Mouse (Mus musculus): ENCODE measurements at regions not wholly inside any gene's neighbourhood (a gene's known extent, or its start where the extent isn't known, plus 50 kb on each side); places are given as distances from the start of the nearest gene placed in this dataset.

GRCm38 (mm10) chr10:9497021-9497420 lies 178.0 kb downstream of the Samd5 start:
- no peak for DNase-seq (ENCODE audit: extremely low spot score in 1 of 2, low spot score in 2 of 2)
- intact Hi-C loops (cut with DNase I): no loop called here

GRCm38 (mm10) chr10:9495143-9495651 lies 179.8 kb downstream of the Samd5 start:
- intact Hi-C loops (cut with DNase I): no loop called here
- peak in 1 of 2 experiments; percentile 56 for DNase-seq (ENCODE audit: extremely low spot score in 1 of 2, low spot score in 2 of 2)

DNA sequence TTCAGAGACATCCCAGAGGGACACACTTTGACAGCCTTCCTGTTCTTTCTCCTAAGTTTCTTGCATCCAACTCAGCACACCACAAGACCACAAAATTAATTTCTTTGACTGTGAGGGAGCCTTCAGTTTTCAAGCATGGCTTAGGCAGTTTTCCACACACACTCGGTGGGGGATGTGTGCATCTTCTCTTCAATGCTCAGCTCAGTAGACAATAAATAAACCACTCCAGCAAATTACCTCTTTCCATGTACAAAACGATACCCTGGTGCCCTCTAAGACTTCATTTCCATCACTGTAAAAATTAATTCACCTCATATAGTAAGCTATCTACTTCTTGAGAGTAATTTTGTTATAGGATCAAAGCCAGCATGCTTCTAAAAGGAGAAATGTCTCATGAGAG lies 184.6 kb downstream of the Samd5 start:
- DNase-seq (ENCODE audit: extremely low spot score in 1 of 2, low spot score in 2 of 2): no peak
- intact Hi-C loops (cut with DNase I): no loop called here

GRCm38 (mm10) chr10:9462361-9462760 lies 212.6 kb downstream of the Samd5 start:
- intact Hi-C loops (cut with DNase I): no loop called here
- DNase-seq (ENCODE audit: extremely low spot score in 1 of 2, low spot score in 2 of 2): peak in 1 of 2 experiments; percentile 21

DNA sequence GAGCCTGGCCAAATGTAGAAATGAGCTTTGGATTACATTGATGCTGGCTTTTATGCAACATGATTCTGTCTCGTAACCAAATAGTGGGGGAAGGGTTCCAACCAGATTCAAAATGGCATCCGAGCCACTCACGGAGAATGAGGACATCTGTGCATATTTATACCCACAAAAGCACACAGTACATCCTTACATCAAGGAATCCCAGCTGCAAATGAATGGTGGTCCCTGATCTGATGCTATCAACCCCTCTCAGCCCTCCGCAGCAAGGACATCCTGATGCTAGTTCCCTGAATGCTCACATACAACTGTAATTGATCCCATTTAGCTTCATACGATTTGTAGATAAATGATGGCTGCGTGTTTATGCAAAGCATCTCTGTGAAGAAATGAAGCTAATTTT lies 215.9 kb downstream of the Samd5 start:
- no peak for DNase-seq (ENCODE audit: extremely low spot score in 1 of 2, low spot score in 2 of 2)
- intact Hi-C loops (cut with DNase I): no loop called here

- no peak for DNase-seq (ENCODE audit: extremely low spot score in 1 of 2, low spot score in 2 of 2)
- intact Hi-C loops (cut with DNase I): no loop called here
Observed at GRCm38 (mm10) chr10:9458466-9458865, 216.5 kb downstream of the Samd5 start.

- intact Hi-C loops (cut with DNase I): no loop called here
- DNase-seq (ENCODE audit: extremely low spot score in 1 of 2, low spot score in 2 of 2): no peak
Observed at GRCm38 (mm10) chr10:9457222-9457621, 217.8 kb downstream of the Samd5 start.

GRCm38 (mm10) chr10:9439072-9439471 lies 235.9 kb downstream of the Samd5 start:
- intact Hi-C loops (cut with DNase I): no loop called here
- no peak for DNase-seq (ENCODE audit: extremely low spot score in 1 of 2, low spot score in 2 of 2)

DNA sequence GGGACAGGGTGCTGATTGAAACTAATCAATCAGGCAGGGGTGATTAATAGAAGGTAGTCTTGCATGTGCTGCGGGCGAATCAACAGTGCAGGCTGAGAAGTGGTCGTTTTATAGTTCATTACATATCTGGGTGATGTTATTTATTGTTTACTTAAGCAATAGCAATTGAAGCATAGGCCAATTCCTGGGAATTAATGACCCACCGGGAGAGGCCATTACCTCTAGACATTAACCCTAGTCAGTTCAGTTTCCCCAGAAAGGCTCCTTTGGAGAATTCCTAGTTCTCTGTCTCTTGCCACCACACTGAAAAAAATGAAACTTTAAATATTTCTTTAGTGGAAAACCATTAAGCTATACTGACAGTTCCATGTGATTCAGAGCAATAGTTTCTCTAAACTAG lies 236.6 kb downstream of the Samd5 start:
- no peak for DNase-seq (ENCODE audit: extremely low spot score in 1 of 2, low spot score in 2 of 2)
- intact Hi-C loops (cut with DNase I): no loop called here

GRCm38 (mm10) chr10:9429085-9429484 lies 245.9 kb downstream of the Samd5 start:
- no peak for DNase-seq (ENCODE audit: extremely low spot score in 1 of 2, low spot score in 2 of 2)

DNA sequence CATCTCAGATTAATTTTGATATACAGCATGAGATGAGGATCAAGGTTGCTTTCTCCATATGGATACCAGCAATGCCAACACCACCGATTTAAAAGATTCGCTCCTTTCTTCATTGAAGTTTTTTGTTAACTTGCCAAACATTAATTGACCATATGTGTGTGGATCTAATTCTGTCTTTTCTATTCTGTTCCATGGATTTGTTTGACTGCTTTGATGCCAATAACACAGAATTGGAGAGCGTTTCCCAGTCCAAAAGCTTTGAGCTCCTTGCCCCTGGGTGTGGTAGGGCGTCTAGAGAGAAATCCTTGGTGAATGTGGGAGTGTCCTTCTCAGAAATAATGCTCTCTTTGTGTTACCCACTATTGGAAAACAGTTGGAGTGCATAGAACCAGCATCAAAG lies 254.3 kb downstream of the Samd5 start:
- no peak for DNase-seq (ENCODE audit: extremely low spot score in 1 of 2, low spot score in 2 of 2)
- intact Hi-C loops (cut with DNase I): no loop called here

More at GRCm38 (mm10) chr10:9429085-9429484, 245.9 kb downstream of the Samd5 start:
- intact Hi-C loops (cut with DNase I): no loop called here

DNA sequence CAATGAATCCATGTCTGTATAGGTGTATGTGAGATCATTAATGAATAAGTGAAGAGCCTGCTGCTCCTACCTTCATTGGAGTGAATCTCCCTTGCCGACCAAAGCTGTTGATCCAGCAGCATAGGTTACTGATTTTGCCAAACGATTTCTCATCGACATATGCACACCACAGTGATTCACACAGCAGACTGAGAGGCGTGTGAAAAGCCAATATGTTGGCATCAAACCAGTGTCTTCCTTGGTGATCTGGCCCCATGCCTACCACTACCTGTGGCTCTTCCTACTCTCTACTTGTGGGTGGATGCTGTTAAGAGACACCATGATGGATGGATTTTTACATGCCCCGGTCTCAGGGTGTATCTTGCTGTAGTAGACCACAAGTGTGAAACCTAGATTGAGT lies 258.3 kb downstream of the Samd5 start:
- intact Hi-C loops (cut with DNase I): no loop called here
- no peak for DNase-seq (ENCODE audit: extremely low spot score in 1 of 2, low spot score in 2 of 2)

DNA sequence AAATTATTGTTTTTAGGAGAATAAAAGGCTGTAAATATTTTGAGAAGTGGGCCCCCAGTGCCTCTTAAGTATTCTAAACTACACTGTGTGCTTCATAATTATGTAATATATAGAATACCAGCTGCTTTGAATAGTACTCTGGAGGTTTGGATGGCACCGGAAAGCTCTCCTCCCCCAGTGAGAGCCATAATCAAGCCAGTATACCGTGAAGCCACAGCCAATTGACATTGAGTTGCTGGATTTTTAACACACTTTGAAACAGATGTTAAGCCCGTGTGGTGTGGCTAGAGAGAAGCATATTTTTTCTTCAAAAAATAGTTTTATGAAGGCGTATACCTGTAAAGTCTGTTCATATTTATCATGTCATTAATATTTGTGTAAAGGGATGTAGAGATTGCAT lies 268.9 kb downstream of the Samd5 start:
- intact Hi-C loops (cut with DNase I): no loop called here
- DNase-seq (ENCODE audit: extremely low spot score in 1 of 2, low spot score in 2 of 2): no peak

DNA sequence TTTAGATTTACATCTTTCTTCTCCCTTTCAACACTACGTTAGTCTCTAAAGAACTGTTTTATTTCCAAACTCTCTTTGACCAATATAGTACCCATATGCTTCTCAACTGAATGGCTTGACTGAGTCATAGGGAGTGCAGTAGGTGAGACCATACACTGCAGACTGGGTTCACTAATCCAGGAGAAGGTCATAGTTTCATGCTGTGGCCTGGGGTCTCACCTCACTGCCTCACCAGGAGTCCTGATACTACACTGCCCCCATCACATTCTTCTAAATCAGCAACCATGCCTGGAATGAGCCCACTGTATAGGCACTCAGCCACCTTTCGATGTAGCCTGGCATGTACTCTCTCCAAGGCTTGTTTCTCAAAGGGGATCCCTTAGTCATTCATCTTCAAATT lies 269.6 kb downstream of the Samd5 start:
- DNase-seq (ENCODE audit: extremely low spot score in 1 of 2, low spot score in 2 of 2): no peak
- intact Hi-C loops (cut with DNase I): no loop called here

DNA sequence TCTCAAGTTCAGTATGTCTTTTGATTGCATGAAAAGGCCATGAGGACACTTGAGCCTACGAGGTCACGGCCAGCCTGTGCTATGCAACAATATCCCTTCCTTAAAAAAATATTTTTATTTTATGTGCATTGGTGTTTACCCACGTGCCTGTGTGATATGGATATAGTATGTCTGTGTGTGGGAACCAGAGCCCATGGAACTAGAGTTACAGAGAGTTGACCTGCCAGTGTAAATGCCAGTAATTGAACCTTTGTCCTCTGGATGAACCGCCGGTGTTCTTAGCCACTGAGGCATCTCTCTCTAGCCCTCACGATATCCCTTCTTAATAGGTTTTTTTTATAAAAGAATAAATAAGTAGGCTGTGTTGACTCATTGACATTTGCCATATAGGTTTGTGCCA lies 270.0 kb downstream of the Samd5 start:
- intact Hi-C loops (cut with DNase I): no loop called here
- no peak for DNase-seq (ENCODE audit: extremely low spot score in 1 of 2, low spot score in 2 of 2)

GRCm38 (mm10) chr10:9400911-9401617 lies 273.9 kb downstream of the Samd5 start:
- no peak for DNase-seq (ENCODE audit: extremely low spot score in 1 of 2, low spot score in 2 of 2)
- intact Hi-C loops (cut with DNase I): no loop called here

DNA sequence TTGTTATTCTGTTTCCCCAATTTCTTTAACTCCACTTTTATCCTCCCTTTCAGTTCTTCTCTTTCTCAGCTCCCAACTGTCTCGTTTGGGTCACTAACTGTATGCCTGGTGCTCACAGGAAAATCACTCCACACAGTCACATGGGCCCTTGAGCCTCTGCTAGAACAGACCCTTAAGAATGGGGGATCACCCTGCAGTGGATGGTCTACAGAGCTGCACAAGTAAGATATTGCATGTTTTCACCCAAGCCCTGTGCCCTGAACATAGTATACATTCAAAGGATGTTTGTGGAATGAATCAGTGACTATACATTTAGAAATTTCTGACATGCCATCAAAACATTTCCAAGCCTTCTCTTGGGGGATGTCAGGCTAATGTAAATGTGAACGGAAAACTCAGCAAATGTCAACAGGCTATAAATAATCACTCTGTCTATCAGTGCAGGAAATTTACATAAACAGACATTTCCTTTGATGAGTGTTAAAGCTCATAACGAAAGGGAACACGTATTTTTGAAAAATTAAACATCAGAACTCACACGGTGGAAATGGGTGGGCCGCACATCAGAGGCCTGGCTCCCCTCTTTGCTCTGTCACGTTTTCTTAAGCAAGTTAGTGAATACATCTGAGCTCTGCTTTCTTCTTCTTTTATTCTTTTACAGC lies 297.4 kb downstream of the Samd5 start:
- DNase-seq (ENCODE audit: extremely low spot score in 1 of 2, low spot score in 2 of 2): no peak

DNA sequence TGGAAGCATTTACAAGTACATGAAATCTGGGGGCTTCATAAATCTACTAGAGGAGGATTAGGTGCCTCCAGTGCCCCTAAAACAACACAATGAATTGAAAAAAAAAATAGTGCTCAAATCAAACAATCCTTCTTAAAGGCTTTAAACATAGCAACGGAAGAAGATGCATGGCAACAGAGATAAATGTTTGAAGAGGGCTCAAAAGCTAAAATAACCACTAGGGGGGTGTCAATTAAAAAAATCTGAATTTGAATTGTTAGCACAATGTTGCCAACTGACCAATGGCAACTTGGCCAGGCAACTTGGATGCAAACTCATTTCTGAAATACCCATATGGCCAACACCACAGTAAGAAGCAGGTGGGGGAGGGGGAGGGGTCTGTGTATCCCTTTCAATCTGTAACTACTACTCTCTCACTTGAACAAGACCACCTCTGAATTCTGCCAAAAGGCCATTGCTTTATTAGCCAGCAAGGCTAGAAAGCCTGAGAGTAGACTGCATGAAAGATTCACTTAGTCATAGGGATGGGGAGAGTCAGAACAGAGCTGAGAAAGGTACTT lies 312.6 kb downstream of the Samd5 start:
- intact Hi-C loops (cut with DNase I): no loop called here
- DNase-seq (ENCODE audit: extremely low spot score in 1 of 2, low spot score in 2 of 2): no peak

More for the DNA sequence above, 297.4 kb downstream of the Samd5 start:
- intact Hi-C loops (cut with DNase I): no loop called here

DNA sequence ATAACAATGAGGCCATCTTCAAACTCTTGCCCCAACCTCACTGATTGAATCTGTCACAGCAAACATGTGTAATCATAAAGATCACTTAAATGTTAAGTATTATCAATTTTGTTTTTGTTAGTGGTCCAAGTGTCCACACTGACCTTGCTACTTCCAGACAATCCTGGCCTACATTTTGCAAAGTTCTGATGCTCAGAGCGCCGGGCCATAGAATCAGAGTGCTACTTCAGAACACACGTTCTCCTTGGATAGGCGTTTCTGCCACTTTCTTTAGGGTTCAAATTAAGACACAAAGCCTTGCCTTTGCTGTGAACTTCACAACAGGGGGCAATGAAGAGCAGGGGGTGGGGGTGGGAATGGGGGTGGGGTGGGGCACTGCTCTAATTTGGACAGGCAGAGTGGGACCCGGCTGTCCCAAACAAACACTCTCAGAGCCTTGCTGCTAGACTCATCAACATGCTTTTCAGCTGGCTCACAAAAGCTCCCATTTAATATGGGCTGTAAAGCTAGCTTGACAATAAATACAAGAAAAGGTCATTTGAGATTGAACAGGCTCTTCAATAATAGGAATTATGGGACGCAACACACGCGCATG lies 336.7 kb downstream of the Samd5 start:
- DNase-seq (ENCODE audit: extremely low spot score in 1 of 2, low spot score in 2 of 2): no peak
- intact Hi-C loops (cut with DNase I): no loop called here
